Comparison of ENCODE assay signal across 19 mouse cellular contexts in the genomic region with DNA sequence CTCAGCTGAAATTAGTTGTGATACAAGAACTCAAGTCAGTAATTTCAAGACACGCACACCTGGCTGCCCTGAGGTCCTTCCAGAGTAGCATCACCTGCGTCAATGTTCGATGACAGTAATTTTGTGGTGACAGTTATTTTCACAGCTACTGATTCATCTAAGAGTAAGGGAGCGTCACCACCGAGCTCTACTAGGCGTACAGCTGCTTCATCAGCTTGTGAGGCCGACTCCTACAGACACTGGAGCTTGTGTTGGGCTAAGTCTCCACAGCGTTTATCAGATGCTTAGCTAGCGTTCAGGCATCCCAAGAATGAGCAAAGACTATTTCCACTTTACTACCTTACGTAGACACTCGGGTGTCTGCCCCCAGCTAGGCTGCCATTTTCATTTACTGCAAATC. TPM values are rescaled to one million over a fixed set of nuclear protein-coding genes. Genes with fewer than 3 reads are reported as not detected.
A peak's percentile ranks its signal among the peaks of the same experiment; 100 is the strongest.
DNase-seq lines count a peak whose midpoint lies in the region; ATAC-seq and TF ChIP-seq lines count a peak whose summit lies in the region.
"Had no signal": no experiment of that assay in that cellular context is flagged by ENCODE, and none has a peak within 500 bp of the region (broad histone marks: within the 10 kb centered on the region; RNA-seq: fewer than 3 reads in every experiment).

No protein-coding gene starts in this region.

- ATAC-seq in frontal cortex, adult (ENCODE audit: low TSS enrichment) = peak; percentile 25
- 0 out of 2 replicates have a peak, but pooled peaks have one; percentile 18 for ATAC-seq in lung, postnatal 0 days
- ATAC-seq: inflammation-experienced regulatory T-cells, adult 6 months; Patski had no signal

- TF ChIP-seq EP300 in lung, postnatal 0 days (IDR thresholded peaks at IDR 0.05) = peak; percentile 60

- no peak for DNase-seq in frontal cortex, postnatal 10 days (ENCODE audit: low spot score in 2 of 2)
- DNase-seq in lung, postnatal 0 days (ENCODE audit: low spot score) = no peak
- no peak for DNase-seq in lung, adult 2 months
- peak; percentile 70 for DNase-seq in brain, adult 2 months (ENCODE audit: low read depth, low spot score)
- no peak for DNase-seq in cerebellum, adult 9-10 months
- DNase-seq: B cell, adult 2 months; heart, adult 11 months had no signal

- H3K27me3 ChIP-seq in lung, postnatal 0 days (replicated peaks; ENCODE audit: insufficient read depth, low read length) = no peaks in the 10 kb centered on the region
- H3K27me3 ChIP-seq: CH12.LX; forebrain, embryonic 13.5 days; heart, embryonic 13.5 days had no signal

- TF ChIP-seq CTCF in lung, postnatal 0 days (IDR thresholded peaks at IDR 0.05) = no peak
- no peak for TF ChIP-seq CTCF in lung, adult 2 months (IDR thresholded peaks at IDR 0.05; ENCODE audit: insufficient read depth, low read length)
- no peak for TF ChIP-seq CTCF in olfactory bulb, adult 2 months (IDR thresholded peaks at IDR 0.05; ENCODE audit: insufficient read depth, low read depth, low read length)

- no peak overlapping the region for H3K4me2 ChIP-seq in lung, postnatal 0 days (replicated peaks; ENCODE audit: low read depth, low read length)
- H3K4me2 ChIP-seq: forebrain, embryonic 13.5 days; heart, embryonic 13.5 days; hindbrain, embryonic 14.5 days had no signal

- peaks cover 12% of the 10 kb centered on the region; the same call in 1 of the 2 replicates for H3K4me1 ChIP-seq in lung, postnatal 0 days (ENCODE audit: insufficient read depth, low read depth, low read length)
- peaks cover 4% of the 10 kb centered on the region; the same call in 1 of the 2 replicates for H3K4me1 ChIP-seq in lung, adult 2 months (ENCODE audit: control insufficient read depth, insufficient read depth, low read length)
- peaks cover 18% of the 10 kb centered on the region for H3K4me1 ChIP-seq in olfactory bulb, adult 2 months (ENCODE audit: control insufficient read depth, insufficient read depth, low read length)

- 71% methylated on average over 11 of the region's 11 CpGs for whole genome bisulfite sequencing in lung, postnatal 0 days
- WGBS in lung, adult 2 months = 79% methylated on average over 11 of the region's 11 CpGs
- WGBS in olfactory bulb, adult 2 months = 58% methylated on average over 11 of the region's 11 CpGs

- no peaks in the 10 kb centered on the region for H3K9me3 ChIP-seq in lung, postnatal 0 days (ENCODE audit: low read length)
- H3K9me3 ChIP-seq: forebrain, embryonic 10.5 days; forebrain, embryonic 13.5 days; heart, embryonic 13.5 days had no signal

- H3K9ac ChIP-seq in lung, postnatal 0 days (replicated peaks; ENCODE audit: low read depth) = no peak overlapping the region
- H3K9ac ChIP-seq: forebrain, embryonic 13.5 days; heart, embryonic 13.5 days; hindbrain, embryonic 14.5 days had no signal

- H3K4me3 ChIP-seq in lung, postnatal 0 days (ENCODE audit: low read depth, low read length) = no peak overlapping the region
- H3K4me3 ChIP-seq in lung, adult 2 months (replicated peaks; ENCODE audit: extremely low read depth, low read depth, low read length) = no peak overlapping the region
- no peak overlapping the region for H3K4me3 ChIP-seq in olfactory bulb, adult 2 months (ENCODE audit: insufficient read depth, low read depth, low read length)
- H3K4me3 ChIP-seq: forebrain, embryonic 10.5 days; forebrain, embryonic 13.5 days; gastrocnemius, adult 2 months; heart, embryonic 13.5 days had no signal

- H3K36me3 ChIP-seq in lung, postnatal 0 days (ENCODE audit: insufficient read depth, low read length) = no peaks in the 10 kb centered on the region
- H3K36me3 ChIP-seq: G1E had no signal

- TF ChIP-seq POLR2A in lung, adult 2 months (IDR thresholded peaks at IDR 0.05; ENCODE audit: borderline replicate concordance, extremely low read depth, low read depth, low read length) = no peak
- no peak for TF ChIP-seq POLR2A in olfactory bulb, adult 2 months (IDR thresholded peaks at IDR 0.05; ENCODE audit: insufficient read depth, low read depth, low read length)

- H3K27ac ChIP-seq in lung, postnatal 0 days (ENCODE audit: low read length) = no peak overlapping the region
- peak overlapping the region; percentile 30; the same call in 1 of the 2 replicates for H3K27ac ChIP-seq in olfactory bulb, adult 2 months (ENCODE audit: insufficient read depth, low read depth, low read length)
- H3K27ac ChIP-seq: forebrain, embryonic 10.5 days; forebrain, embryonic 13.5 days; gastrocnemius, adult 2 months; heart, embryonic 13.5 days; hindbrain, embryonic 14.5 days; hindbrain, postnatal 0 days had no signal

RNA-seq across cellular contexts. Expression of a gene that starts 60.0 kb away (rescaled TPM):
- 2.8 TPM in 2 replicates for polyA plus RNA-seq in lung, postnatal 0 days (2015; fragmentation: Nextera tagmentation; extraction: Ambion mirVana)
- 9.5 and 12.7 TPM in 2 replicates for polyA plus RNA-seq in lung, adult 2 months (2012; rRNA removed)
- not detected in 2 replicates for polyA plus RNA-seq in olfactory bulb, adult 2 months (2012; ENCODE audit: insufficient read depth, insufficient read length, low replicate concordance, missing spikeins)
- polyA plus RNA-seq: G1E had no signal
